Mouse (Mus musculus) lung, postnatal 10 days (tissue): ENCODE data around the gene Gimap7.

ENCODE experiments used
- DNase-seq: peaks from one replicate; pipeline ENCODE4 v3.0.0; 2021

The Gimap7 gene

DNA sequence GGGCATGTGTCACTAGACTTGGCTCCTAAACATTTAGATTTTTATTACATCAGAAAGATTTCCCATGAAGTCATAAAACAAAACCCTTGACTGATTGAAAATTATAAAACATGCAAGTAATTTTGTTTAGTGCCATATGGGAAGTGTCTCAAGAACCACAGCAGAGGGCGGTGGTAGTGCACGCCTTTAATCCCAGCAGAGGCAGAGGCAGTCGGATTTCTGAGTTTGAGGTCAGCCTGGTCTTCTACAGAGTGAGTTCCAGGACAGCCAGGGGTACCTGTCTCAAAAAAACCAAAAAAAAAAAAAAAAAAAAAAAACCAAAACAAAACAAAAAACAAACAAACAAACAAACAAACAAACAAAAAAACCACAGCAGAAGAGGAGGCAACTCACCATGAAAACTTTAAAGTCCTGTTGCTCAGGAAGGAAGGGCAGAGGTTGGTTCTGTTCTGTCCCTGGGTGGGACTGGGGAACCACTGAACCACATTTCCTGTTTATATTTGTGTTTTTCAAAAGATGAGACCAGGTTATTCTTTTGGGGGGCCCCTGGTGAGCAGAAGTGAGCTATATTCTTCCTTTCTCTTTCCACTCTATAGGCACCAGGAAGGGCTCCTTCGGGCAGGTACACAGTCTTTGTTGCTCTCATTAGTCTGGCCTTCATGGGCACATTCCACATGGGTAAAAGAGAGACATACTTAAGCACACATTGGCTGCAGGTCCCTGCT, 21.4 kb upstream of the Gimap7 start:
- no peak for DNase-seq

DNA sequence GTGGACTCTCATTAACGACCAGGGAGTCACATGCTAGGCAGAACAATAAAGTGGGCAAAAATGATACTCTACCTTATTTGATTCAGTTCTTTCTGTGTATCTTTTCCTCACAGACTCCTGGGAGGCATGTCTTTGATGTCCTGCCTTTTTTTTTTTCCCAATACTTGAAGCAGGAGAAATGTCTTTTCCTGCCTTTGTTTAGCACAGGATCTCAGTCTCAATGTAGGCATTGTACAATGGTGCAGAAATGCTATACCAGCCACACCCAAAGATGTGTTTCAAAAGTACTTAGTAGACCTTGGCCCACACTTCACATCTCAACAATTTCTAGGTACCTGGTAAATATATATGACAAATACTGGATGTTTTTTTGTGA, 20.9 kb upstream of the Gimap7 start:
- no peak for DNase-seq

DNA sequence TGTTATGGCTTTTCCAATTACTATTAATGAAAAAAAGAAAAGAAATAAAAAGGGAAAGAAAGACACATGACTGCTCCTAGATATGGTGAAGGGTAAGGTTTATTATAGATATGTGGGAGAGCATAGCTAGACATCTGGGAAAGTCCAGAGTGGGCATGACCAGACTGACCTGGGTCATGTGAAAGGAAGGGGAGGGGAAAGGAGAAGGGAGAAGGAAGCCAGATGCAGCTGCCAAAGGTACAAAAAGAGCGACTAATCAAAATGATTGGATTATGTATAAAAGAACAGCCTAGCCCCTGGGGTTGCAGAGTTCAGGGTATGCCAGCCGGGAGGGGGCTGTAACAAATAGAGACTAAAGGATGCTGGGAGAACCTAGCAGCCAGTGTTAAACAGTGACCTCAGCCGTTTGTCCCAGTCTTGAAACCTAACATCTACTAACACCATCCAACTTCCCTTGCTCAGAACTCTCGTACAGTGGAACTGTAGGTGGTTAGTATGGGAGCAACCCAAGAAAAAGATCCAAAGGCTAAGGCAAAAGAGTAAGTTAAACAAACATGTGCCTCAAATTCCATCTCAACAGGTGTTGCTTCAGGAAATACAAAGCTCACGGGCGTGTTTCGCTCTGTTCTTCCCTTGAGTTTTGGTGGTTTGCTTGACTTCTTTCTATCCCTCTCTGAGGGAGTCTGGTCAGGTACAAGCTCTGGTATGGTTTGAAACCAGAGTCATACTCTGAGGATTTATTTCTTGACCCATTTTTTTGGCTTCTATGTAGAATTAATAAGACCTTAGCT, 20.2 kb upstream of the Gimap7 start:
- DNase-seq = no peak

- DNase-seq = no peak
Measured at GRCm38 (mm10) chr6:48698888-48699287, 19.5 kb upstream of the Gimap7 start.

DNA sequence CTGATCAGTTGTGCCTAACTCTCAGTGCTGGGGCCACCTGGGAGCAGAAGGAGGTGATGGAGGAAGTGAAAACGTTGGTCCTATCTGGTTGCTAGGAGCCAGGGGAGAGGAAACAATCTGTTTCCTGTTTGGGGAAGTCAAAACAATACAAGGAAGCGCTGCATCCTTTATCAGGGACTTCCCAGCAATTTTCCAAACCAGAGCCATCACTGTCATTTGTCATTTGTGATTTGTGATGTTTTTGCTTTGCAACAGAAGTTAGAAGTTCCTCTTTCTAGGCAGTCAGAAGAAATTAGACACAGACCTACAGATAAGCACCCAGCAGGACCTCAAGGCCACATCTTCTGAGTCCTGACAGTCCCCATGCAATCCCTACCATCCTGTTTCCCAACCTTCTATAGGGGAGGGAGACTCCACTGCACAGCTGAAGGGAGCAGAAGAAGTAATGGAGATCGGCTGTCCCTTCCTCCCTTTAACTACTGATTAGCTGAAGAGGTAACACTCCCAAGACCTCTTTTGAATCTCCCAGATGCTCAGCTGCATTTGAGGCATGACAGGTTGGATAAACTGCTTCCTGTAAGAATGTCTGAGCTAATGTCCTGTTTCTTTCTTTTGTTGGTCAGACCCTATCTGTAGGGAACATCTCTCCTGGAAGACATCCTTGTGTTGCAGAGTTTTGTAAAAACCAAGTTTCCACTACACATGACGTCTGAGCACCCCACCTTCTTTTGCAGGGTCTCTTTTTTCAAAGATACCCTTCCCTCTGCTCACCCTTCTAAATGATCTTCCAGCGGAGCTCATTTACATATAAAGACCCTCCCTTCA, 18.0 kb upstream of the Gimap7 start:
- DNase-seq = peak; percentile 73

DNA sequence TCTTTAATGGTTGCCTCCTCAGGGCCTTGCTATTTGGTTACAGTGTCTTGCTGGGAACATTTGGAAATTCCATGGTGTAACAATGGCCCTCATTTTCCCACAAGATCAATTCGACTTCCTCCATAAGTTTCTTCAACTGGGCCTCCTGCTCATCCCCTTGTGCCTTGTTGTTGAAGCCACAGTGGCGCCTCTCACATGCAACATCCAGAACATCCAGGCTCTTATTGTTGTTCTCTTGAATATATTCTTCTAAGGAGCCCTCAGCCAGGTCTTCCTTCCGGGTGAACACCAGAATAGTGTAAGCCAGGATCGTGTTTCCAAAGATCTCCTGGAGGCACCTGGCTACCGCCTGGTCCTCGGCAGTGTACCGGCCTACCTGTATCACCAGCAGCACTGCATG, 16.3 kb upstream of the Gimap7 start:
- DNase-seq = no peak

DNA sequence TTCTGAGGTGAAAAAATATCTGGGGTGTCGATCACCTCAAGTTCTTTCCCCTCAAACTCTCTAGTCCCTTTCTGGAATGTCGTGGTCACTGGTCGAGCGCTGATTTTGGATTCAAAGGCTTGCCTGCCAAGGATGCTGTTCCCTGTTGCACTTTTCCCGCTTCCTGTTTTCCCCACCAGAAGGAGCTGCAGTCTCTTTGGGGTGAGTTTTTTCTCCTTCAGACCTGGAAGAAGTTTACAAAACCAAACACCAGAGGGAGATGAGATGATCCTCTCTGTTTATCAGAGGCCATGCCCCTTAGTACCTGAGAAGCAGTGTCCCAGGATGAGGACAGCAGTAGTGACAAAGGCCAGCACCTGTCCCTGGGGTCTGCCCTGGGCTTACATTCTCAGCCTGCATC, 15.8 kb upstream of the Gimap7 start:
- DNase-seq = no peak

DNA sequence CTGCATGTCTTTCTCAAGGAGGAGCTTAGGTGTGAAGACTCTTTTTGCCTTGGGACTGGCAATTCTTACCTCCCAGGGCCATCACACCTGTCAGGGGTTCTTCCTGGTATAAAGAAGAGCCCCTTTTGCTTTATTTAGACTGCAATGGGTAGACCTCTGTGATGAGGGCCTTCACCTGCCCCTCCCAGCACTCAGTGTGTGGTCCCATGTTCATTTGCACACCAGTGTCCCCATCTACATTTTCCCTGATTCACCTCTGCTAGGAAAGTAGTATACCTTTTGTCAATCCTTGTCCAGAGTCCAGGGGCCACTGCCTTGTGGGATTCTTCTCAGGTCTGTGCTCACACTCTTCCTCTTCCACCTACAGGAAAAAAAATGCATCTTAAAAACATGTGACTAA, 14.3 kb upstream of the Gimap7 start:
- DNase-seq = no peak

DNA sequence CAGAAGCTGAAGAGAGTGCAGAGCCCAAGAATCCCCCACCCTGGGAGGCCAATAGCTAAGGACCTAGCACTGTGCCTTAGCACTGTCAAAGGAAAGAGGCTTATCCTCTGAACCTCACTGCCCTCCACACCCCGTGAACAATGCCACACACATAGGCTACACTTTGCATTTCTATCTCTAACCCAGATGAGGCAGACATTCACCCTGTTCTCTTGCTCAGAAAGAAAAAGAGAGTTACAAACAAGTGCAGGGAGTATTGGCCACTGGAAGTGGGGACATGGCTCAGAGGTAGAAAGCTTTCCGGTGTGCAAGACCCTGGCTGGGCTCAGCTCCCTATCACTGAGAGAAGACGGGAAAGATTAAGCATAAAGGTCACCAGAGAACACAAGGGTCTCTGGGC, 12.3 kb upstream of the Gimap7 start:
- no peak for DNase-seq

GRCm38 (mm10) chr6:48720326-48720725, 1.9 kb downstream of the Gimap7 start:
- no peak for DNase-seq

DNA sequence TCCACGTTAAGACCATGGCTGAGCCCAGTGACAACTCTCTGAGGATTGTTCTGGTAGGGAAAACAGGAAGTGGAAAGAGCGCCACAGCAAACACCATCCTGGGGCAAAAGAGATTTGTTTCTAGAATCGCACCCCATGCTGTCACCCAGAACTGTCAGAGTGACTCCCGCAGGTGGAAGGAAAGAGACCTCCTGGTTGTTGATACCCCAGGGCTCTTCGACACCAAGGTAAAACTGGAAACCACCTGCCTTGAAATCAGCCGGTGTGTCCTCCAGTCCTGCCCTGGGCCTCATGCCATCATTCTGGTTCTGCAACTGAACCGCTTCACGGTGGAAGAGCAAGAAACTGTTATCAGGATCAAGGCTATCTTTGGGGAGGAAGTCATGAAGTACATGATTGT, 5.0 kb downstream of the Gimap7 start:
- no peak for DNase-seq

GRCm38 (mm10) chr6:48725476-48725875, 7.1 kb downstream of the Gimap7 start:
- peak; percentile 85 for DNase-seq

DNA sequence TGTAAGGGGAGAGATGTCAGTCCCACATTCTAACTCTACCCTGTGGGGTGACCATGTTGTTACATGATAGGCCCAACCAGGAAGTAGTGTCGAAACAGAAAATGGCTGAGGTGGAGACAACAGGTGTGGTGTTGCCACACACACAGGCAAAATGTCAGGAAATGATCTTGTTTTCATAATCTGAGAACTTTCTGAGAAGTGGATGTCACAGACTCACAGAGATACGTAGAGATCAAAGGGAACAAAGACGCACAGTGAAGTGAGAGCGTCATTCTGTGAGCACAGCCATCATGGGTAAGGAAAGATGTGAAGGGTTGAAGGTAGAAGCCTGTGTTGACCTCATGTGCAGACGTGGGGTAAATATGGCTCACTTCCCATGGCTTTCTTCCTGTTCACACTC, 9.3 kb downstream of the Gimap7 start:
- no peak for DNase-seq

GRCm38 (mm10) chr6:48732864-48733304, 14.5 kb downstream of the Gimap7 start:
- no peak for DNase-seq

DNA sequence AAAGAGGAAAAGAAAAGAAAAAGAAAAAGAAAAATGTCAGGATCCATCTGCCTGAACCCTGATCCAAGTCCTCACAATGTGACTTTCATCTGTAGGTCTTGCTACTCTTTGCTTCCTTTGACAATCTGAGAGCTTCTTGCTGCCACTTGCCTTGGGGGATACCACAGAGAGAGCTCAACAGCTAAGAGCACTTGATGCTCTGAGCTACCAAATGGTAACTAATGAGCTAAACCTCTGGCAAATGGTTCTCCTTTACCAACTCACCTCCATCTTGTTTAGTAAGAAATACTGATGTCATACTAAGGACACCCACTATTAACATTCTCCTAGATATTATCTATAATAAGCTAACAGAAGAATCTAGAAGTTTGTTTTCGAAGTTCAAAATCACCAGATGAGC, 15.2 kb downstream of the Gimap7 start:
- no peak for DNase-seq

- DNase-seq = no peak
Measured at GRCm38 (mm10) chr6:48737053-48737452, 18.6 kb downstream of the Gimap7 start.

- no peak for DNase-seq
Measured at GRCm38 (mm10) chr6:48737688-48738087, 19.3 kb downstream of the Gimap7 start.

- peak; percentile 54 for DNase-seq
Measured at GRCm38 (mm10) chr6:48738961-48739779, 20.7 kb downstream of the Gimap7 start, which contains the start of gene Gimap1. Gene Gimap1 (plus strand): TSS chr6:48739054.

GRCm38 (mm10) chr6:48739780-48740055, 21.3 kb downstream of the Gimap7 start:
- DNase-seq = no peak

DNA sequence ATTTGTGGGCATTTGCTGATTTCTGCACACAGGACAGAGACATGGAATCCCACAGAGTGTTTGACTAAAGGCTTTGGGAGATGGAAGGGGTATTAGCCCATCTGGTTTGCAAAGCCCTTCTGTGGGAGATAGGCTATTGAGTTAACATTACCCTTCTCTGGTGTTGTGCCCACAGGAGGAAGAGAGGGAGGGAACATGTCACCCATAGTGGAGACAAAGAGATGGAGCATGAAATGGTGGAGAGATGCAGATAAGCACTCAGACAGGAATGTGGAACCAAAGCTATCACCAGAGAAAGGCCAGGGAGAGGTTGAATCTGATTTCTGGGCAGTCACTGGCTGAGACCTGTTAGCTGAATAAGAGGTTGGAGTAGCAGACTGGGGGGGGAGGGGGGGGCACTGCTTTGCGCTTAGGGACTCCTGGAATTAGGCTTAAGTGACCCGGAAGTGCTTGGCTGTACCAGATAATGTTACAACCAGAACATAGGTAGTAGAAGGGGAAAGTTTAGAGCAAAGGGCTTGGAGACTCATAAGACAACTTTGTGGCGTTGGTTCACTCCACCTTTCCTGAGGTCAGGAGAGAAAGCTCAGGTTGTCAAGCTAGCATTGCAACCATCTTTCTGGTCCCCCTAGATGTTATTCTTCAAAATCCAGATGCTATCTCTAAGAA, 22.2 kb downstream of the Gimap7 start:
- DNase-seq = no peak

GRCm38 (mm10) chr6:48741273-48741672, 22.9 kb downstream of the Gimap7 start:
- no peak for DNase-seq

- DNase-seq = no peak
Measured at GRCm38 (mm10) chr6:48741711-48742206, 23.3 kb downstream of the Gimap7 start.
